Mouse (Mus musculus) thymus, adult 2 months (tissue): ENCODE results near the gene Abca1.

Source experiments
- CTCF ChIP-seq: fragments of 200-500 bp; IDR thresholded peaks from 2 replicates; pipeline ENCODE4 v1.5.1; 2012; ENCODE audit warnings: mild to moderate bottlenecking, control low read depth, low read length, moderate library complexity, borderline replicate concordance; ENCODE audit not compliant: control insufficient read depth, poor library complexity, insufficient read depth; ENCODE audit errors: extremely low read depth
- POLR2A ChIP-seq: fragments of 200-500 bp; IDR thresholded peaks from 2 replicates; pipeline ENCODE4 v1.6.1; 2012; ENCODE audit warnings: mild to moderate bottlenecking, low read length, control low read depth, moderate library complexity; ENCODE audit not compliant: control insufficient read depth, poor library complexity, insufficient read depth; ENCODE audit errors: extremely low read depth

GRCm38 (mm10) chr4:53089641-53090040 is 70.1 kb downstream of the Abca1 start:
- TF ChIP-seq CTCF: no peak
- no peak for TF ChIP-seq POLR2A
